ENCODE assay signal across 9 mouse cellular contexts in genomic region chrX:77720298-77720697, GRCm38 (mm10).
A peak's percentile ranks its signal among the peaks of the same experiment; 100 is the strongest.
DNase-seq lines count a peak whose midpoint lies in the region; ATAC-seq and TF ChIP-seq lines count a peak whose summit lies in the region.
"Had no signal": no experiment of that assay in that cellular context is flagged by ENCODE, and none has a peak within 500 bp of the region (broad histone marks: within the 10 kb centered on the region; RNA-seq: fewer than 3 reads in every experiment).

No protein-coding gene starts in this region.

- no peak overlapping the region for H3K4me3 ChIP-seq in intestine, postnatal 0 days (ENCODE audit: low read depth, low read length)
- no peak overlapping the region for H3K4me3 ChIP-seq in intestine, embryonic 16.5 days (ENCODE audit: low read length)
- H3K4me3 ChIP-seq in cerebellum, adult 2 months (replicated peaks; ENCODE audit: insufficient read depth, low read depth, low read length): no peak overlapping the region
- no peak overlapping the region for H3K4me3 ChIP-seq in neural tube, embryonic 11.5 days (ENCODE audit: low read depth, low read length)
- H3K4me3 ChIP-seq: liver, embryonic 13.5 days had no signal

- TF ChIP-seq CTCF in intestine, postnatal 0 days (IDR thresholded peaks at IDR 0.05; ENCODE audit: low read depth): peak; percentile 81
- peak; percentile 69 for TF ChIP-seq CTCF in cerebellum, adult 2 months (IDR thresholded peaks at IDR 0.05; ENCODE audit: borderline replicate concordance, insufficient read depth, low read depth, low read length)

- no peak overlapping the region for H3K9ac ChIP-seq in intestine, postnatal 0 days (ENCODE audit: low read depth, low read length)
- no peak overlapping the region for H3K9ac ChIP-seq in intestine, embryonic 16.5 days (ENCODE audit: low read depth, low read length)
- no peak overlapping the region for H3K9ac ChIP-seq in neural tube, embryonic 11.5 days (ENCODE audit: low read length)
- H3K9ac ChIP-seq: liver, embryonic 13.5 days had no signal

- no peaks in the 10 kb centered on the region for H3K4me1 ChIP-seq in intestine, postnatal 0 days (replicated peaks; ENCODE audit: control insufficient read depth, insufficient read depth, low read length)
- H3K4me1 ChIP-seq in intestine, embryonic 16.5 days (ENCODE audit: control insufficient read depth, insufficient read depth, low read length): no peaks in the 10 kb centered on the region
- H3K4me1 ChIP-seq in cerebellum, adult 2 months (ENCODE audit: control insufficient read depth, insufficient read depth, low read length): no peaks in the 10 kb centered on the region
- no peaks in the 10 kb centered on the region for H3K4me1 ChIP-seq in neural tube, embryonic 11.5 days (ENCODE audit: control insufficient read depth, insufficient read depth, low read length)
- H3K4me1 ChIP-seq: liver, embryonic 13.5 days had no signal

- peak; percentile 65 for DNase-seq in ES-CJ7 (ENCODE audit: low read depth, low spot score)
- peak; percentile 22 to 23 for DNase-seq in cerebellum, adult 2 months
- peak; percentile 5 to 7 for DNase-seq in frontal cortex, postnatal 14 days (ENCODE audit: low spot score in 2 of 2)
- DNase-seq in left cerebral cortex, postnatal 10 days (ENCODE audit: extremely low spot score in 1 of 2, low spot score in 2 of 2): peak; percentile 16 to 31
- DNase-seq in neural tube, embryonic 11.5 days (ENCODE audit: low spot score): peak; percentile 14
- no peak for DNase-seq in spleen, adult 12 weeks (ENCODE audit: low spot score)
- DNase-seq: liver, embryonic 13.5 days had no signal

- no peaks in the 10 kb centered on the region for H3K27me3 ChIP-seq in intestine, postnatal 0 days (replicated peaks; ENCODE audit: control insufficient read depth, insufficient read depth, low read length)
- H3K27me3 ChIP-seq in intestine, embryonic 16.5 days (replicated peaks; ENCODE audit: control insufficient read depth, insufficient read depth, low read length): no peaks in the 10 kb centered on the region
- no peaks in the 10 kb centered on the region for H3K27me3 ChIP-seq in cerebellum, adult 2 months (ENCODE audit: control insufficient read depth, insufficient read depth, low read length)
- H3K27me3 ChIP-seq in neural tube, embryonic 11.5 days (ENCODE audit: control insufficient read depth, insufficient read depth, low read length): no peaks in the 10 kb centered on the region
- H3K27me3 ChIP-seq: liver, embryonic 13.5 days had no signal

- WGBS in intestine, postnatal 0 days: 22% methylated on average over 2 of the region's 2 CpGs
- WGBS in intestine, embryonic 16.5 days: 19% methylated on average over 2 of the region's 2 CpGs
- 15% methylated on average over 2 of the region's 2 CpGs for WGBS in cerebellum, adult 2 months
- 20% methylated on average over 2 of the region's 2 CpGs for WGBS in neural tube, embryonic 11.5 days

- H3K27ac ChIP-seq in intestine, postnatal 0 days (ENCODE audit: low read depth, low read length): no peak overlapping the region
- H3K27ac ChIP-seq in intestine, embryonic 16.5 days (ENCODE audit: low read length): no peak overlapping the region
- no peak overlapping the region for H3K27ac ChIP-seq in cerebellum, adult 2 months (ENCODE audit: insufficient read depth, low read length)
- no peak overlapping the region for H3K27ac ChIP-seq in neural tube, embryonic 11.5 days (ENCODE audit: low read depth, low read length)
- H3K27ac ChIP-seq: liver, embryonic 13.5 days had no signal

- no peak overlapping the region for H3K4me2 ChIP-seq in intestine, postnatal 0 days (replicated peaks; ENCODE audit: low read depth)
- no peak overlapping the region for H3K4me2 ChIP-seq in intestine, embryonic 16.5 days (ENCODE audit: low read depth, low read length)
- no peak overlapping the region for H3K4me2 ChIP-seq in neural tube, embryonic 11.5 days (ENCODE audit: low read depth)
- H3K4me2 ChIP-seq: liver, embryonic 13.5 days had no signal

- H3K9me3 ChIP-seq in intestine, postnatal 0 days (ENCODE audit: control insufficient read depth): no peaks in the 10 kb centered on the region
- no peaks in the 10 kb centered on the region for H3K9me3 ChIP-seq in intestine, embryonic 16.5 days (ENCODE audit: control insufficient read depth, low read length)
- H3K9me3 ChIP-seq in neural tube, embryonic 11.5 days (ENCODE audit: control insufficient read depth, low read length): no peaks in the 10 kb centered on the region
- H3K9me3 ChIP-seq: liver, embryonic 13.5 days had no signal

- H3K36me3 ChIP-seq in intestine, postnatal 0 days (ENCODE audit: control insufficient read depth, insufficient read depth): no peaks in the 10 kb centered on the region
- no peaks in the 10 kb centered on the region for H3K36me3 ChIP-seq in intestine, embryonic 16.5 days (ENCODE audit: control insufficient read depth, insufficient read depth, low read length)
- H3K36me3 ChIP-seq in neural tube, embryonic 11.5 days (ENCODE audit: control insufficient read depth, insufficient read depth, low read length): no peaks in the 10 kb centered on the region
- H3K36me3 ChIP-seq: liver, embryonic 13.5 days had no signal

- intact Hi-C loops in left cerebral cortex, postnatal 10 days (cut with DNase I): loop anchor here (2.0 kb wide), 1 partner anchor 1039 kb away; no protein-coding TSS in a partner anchor

- no peak for TF ChIP-seq POLR2A in cerebellum, adult 2 months (IDR thresholded peaks at IDR 0.05; ENCODE audit: borderline replicate concordance, insufficient read depth, low read length)

- no peak for ATAC-seq in intestine, postnatal 0 days
- ATAC-seq in intestine, embryonic 16.5 days: no peak
- no peak for ATAC-seq in neural tube, embryonic 11.5 days (ENCODE audit: insufficient read depth, low FRiP score, low TSS enrichment)
